Mouse (Mus musculus) c-Kit-positive CD71-positive TER-119-negative erythroid progenitor cells, embryonic 14.5 days (primary cell): ENCODE data around the gene St7l.

Experiments used
- DNase-seq: peaks from one replicate; pipeline ENCODE4 v3.0.0-alpha.2; 2013; ENCODE audit warnings: low read depth

St7l gene

DNA sequence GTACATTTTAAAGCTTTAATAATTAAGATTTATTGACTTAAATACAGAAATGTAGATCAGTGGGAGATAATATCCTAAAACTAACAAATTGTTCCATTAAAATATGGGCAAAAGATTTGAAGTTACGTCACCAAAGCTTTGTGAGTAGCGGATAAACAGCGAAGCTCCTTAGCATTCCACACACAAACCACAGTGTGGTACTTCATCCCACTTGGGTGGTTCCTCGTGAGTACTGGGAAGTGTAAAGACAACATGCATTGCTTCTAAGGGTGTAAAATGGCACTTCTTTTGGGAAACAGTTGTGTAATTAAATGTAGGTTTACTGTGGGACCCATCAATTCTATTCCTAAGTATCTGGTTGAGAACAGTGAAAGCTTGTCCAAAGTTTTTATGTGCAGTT, 37.3 kb downstream of the St7l start:
- DNase-seq: no peak

GRCm38 (mm10) chr3:104905389-104905788, 41.6 kb downstream of the St7l start:
- DNase-seq: no peak

DNA sequence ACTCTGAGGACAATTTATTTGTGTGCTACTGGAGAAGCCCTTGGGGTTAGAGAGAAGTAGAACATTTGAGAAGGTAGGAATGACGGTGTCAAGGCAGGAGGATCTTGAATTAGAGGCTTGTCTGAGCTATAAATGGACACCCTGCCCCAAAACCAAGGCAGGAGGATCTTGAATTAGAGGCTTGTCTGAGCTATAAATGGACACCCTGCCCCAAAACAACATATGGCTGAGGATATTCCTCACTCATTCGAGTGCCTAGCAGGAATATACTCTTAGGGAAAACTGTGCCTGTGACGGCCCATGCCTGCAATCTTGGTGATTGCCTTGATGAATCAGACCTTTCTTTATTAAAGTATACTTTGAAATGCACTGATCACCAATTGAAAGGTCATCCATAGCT, 42.2 kb downstream of the St7l start:
- DNase-seq: no peak

GRCm38 (mm10) chr3:104909195-104909594, 45.4 kb downstream of the St7l start:
- DNase-seq: no peak

DNA sequence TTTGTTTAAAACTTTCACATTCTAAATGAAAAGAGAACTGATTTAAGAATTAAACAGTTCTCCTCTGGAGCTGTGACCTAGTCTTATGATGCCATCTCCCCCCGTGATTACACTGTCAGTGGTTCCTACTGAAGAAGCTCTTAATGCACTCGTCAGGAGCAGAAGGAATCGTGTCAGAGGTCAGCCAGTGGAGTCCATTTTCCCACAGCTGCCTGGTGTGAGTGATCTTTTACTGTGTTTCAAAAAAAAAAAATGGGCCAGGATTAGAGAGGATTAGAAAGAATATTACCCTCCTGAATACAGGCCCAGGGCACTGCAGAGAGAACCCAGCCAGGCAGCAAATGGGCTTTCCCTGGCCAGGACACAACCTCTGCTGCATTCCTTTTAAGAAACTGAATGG, 51.2 kb downstream of the St7l start:
- no peak for DNase-seq

DNA sequence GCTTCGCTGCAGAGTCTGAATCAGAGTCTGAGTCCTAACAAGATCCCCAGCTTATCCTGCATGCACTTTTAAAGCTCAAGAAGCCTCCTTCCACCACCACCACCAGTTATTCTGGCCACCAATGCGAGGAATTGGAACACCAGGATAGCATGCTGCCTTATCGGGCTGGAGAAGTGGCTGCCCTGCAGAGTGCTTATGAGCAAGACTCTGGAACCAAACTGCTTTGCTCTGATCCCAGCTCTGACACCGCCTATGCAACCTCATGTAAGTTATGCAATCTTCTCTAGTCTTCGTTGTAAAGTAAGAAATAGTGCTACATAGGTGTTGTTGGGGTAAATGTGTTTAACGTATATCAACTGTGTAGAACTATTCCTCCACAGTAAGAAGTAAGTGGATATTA, 65.6 kb downstream of the St7l start:
- no peak for DNase-seq

DNA sequence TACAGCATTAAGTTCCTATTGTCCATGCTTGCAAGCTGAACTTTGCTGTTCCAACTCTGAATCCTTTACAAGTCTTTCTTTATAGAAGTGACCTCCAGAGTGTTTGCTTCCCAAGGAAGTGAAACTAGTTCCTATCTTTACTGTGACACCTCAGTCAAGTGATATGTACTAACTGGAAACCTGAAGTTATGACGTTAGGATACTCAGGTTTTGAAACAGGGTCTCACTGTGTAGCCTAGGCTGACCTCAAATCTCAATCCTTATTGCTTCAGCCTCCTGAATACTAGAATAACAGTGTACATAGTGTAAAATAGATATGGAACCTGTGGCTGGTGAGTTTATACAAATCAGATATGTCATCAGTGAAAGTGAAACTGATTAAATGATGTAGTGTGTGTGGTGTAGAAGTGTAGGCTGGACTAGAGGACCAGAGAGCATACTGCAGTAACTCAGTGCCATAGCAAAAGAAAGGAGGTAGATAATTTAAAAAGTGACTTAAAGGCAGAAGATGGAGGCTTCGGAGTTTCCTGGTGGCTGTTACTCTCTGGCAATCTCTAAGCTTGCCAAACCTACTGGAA, 74.0 kb downstream of the St7l start:
- DNase-seq: no peak

GRCm38 (mm10) chr3:104938327-104938726, 74.5 kb downstream of the St7l start:
- DNase-seq: no peak

DNA sequence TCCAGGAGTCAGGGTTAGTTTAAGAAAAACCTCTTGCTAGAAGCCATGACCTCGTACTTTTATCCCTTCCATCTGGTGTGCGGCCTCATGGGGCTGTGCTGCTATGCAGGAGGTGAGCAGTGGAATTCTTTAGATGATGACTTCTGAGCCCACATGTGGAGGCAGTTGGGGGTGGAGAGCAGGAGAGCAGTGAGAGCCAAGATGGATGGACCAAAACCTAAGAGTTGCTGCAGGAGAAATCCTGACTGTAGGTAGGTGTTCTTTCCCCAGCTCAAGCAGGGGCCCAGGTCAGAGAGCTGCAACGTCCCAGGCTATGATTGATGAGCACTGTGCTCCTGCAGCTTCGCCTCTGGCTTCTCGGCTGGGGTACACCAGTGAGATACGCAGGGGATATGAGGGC, 76.9 kb downstream of the St7l start:
- DNase-seq: no peak

DNA sequence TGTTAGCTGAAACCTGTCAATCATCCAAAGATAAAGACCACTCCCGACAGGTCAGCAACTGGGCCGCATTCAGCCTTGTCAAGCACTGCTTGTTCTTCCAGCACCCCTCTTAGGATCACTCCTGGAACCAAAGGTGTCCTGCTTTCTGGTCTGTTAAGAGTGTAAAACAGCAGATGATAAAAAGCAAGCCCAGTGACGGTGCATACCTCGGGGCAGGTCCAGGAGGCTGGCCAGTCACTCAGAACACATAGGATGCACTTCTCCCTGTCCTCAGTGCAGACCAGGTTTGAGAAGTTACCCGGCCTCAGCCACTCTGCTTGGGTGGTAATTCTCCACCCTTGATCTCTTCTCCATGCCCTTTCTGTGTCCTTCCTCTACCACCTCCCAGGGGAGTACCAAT, 78.9 kb downstream of the St7l start:
- DNase-seq: no peak

DNA sequence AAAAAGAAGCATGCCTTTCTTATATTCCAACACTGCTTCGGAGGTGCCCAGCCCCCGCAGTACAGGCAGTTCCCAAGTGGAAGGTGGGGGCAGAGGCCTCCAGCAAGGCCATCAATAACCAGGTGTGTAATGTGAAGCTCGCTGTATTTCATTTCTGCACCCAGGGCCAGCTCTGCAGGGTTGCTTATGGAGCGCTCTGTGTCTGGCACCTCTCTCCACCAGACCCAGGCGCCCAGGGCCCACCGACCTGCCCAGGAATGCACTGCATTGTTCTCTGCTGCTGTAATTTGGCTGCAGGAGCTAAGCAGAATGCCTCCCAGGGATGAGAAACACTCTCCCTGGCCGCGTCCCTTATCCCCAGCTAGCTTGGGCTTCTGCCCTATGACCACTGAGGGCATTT, 79.5 kb downstream of the St7l start:
- DNase-seq: no peak

GRCm38 (mm10) chr3:104944894-104945293, 81.1 kb downstream of the St7l start:
- DNase-seq: no peak

DNA sequence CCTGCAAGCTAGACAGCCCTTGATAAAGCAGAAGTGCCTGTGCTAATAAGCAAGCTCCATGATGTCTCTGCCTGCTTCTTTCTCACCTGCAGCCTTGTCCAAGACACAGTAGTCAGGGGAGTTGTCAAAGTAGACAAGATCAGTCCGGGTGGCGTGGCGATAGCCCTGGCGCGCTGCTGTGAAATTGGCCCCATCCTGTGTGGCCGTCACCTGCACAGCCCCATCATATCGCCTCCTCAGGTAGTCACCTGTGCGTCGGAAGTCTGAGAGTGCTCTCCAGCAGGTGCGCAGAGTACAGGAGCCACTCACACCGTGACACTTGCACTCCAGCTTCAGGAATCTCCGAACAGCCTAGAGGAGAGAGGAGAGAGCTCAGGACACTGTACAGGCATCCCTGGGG, 87.1 kb downstream of the St7l start:
- no peak for DNase-seq

- no peak for DNase-seq
Observed at GRCm38 (mm10) chr3:104952891-104953670, 89.3 kb downstream of the St7l start.

DNA sequence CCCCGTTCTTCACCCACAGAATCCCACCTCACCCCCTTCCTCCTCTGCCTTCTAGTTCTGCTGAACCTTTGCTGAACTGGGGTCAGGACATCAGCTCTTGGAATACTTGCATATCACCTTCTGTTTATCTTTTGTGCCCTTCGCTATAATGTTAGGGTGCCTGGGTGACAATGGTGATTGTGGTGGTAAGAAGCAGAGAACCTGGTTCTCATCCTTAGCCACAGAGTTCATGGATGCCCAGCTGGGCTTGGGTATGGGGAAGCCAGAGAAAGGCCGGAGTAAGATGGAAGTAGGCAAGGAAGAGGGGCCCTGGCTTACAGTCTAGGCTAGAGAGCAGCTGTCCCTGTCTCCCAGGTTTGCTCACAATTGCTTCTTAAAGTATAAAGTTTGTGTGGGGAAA, 90.3 kb downstream of the St7l start:
- DNase-seq: no peak

DNA sequence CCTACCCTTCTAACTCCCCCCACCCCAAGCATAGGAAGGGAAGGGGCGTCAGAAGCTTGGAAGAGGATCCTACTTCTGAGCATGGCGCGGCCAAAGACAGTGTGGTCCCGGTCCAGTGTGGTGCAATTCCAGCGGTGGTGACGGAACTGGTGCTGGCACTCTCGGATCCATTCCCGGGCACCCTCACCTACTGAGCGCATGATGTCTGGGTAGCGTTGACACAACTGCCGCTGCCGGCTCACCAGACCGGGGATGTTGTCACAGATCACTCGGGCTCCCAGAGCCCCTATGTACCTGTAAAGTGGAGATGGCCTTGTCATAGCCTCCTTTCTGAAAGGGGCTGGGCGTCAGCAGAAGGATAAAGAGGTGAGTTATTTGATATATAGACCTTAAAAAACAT, 90.7 kb downstream of the St7l start:
- no peak for DNase-seq

DNA sequence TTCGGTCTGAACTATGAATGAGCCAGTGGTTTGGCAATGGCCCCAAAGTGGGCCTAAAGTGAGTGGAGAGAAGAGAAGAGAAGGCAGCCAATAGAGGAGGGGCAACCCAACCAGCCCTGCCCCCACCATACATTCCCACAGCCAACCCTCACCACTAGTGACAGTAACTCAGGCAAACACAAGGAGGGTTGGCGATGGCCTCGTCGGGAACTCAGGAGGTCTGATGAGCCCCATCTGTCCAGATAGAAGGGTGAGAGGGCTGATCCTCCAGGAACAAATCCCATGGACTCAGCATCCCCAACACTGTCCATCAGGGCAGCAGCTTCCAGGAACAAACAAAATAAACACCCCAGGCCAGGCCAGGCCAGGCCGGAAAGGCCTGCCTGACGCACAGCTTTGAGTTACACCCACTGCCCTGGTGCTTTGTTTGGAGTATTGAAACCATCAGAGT, 92.4 kb downstream of the St7l start:
- DNase-seq: no peak

GRCm38 (mm10) chr3:104960026-104961000, 96.5 kb downstream of the St7l start:
- no peak for DNase-seq

DNA sequence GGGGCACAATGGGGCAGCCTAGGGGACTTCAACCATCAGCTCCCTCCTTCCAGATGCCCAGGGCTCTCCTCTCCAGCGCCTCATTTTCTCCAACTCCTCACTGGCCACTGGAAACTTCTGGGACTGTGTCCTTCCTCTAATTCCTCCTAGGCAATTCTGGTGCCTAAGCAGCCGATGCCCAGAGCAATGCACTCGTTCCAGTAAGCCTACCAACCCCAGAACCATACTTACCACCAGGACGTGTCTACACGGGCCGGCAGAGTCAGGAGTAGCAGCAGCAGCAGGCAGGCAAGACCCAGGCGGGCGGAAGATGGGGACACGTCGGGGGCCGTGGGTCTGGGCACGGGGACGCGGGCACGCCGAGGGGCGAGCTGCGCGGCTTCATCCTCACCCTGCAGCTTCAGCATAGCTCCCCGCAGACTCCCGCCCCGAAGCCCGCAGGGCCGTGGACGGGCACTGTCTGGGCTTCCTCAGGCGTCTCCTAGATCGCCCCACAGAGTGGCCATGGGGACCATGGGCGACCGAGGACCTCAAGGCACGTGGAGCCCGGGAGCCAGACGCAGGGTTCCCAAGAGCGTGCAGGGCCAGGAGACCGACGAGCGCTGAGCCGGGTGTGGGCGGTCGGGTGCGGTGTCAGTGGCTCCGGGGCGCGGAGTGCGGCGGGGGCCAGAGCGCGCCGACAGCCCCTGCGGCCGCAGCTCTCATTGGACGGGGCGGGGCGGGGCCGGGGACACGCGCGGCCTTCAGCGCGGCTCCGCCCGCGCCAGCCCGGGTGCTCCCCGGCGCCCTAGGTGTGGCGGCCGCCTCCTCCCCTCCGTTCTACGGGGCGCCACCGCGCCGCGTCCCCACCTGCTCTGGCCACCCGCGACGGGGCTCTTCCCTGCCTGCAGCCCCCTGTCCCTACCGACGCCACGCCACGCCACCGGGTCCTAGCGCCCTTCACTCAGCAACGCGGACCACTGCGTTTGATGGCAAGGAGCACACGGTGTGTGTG, 97.6 kb downstream of the St7l start, which contains the start of gene Wnt2b:
Gene Wnt2b, minus strand, starts transcription at position 856 of the 994 bp plus-strand sequence.
- no peak for DNase-seq

GRCm38 (mm10) chr3:104962141-104962611, 98.4 kb downstream of the St7l start:
- no peak for DNase-seq

- DNase-seq: no peak
Observed at GRCm38 (mm10) chr3:104962866-104963265, 99.1 kb downstream of the St7l start.
